Mouse (Mus musculus) lung, postnatal 0 days (tissue): ENCODE measurements around the gene Mphosph9. TPM values are rescaled to one million over a fixed set of nuclear protein-coding genes. Genes with fewer than 3 reads are reported as not detected.

Experiments
- ATAC-seq: fragments of 200-750 bp; cut with Nextera tagmentation; 2 replicates; pipeline ENCODE4 v1.8.0; 2017; ENCODE audit warnings: moderate library complexity
- DNase-seq: peaks from one replicate; pipeline ENCODE4 v3.0.0-alpha.2; 2016; ENCODE audit warnings: low spot score
- H3K27ac ChIP-seq: fragments of 300-500 bp; sonication (generic); 2 replicates; pipeline ENCODE4 v1.5.1; 2014; ENCODE audit warnings: antibody characterized with exemption, mild to moderate bottlenecking, low read length, mixed read lengths
- H3K27me3 ChIP-seq: fragments of 300-500 bp; sonication (generic); replicated peaks from 2 replicates; pipeline ENCODE4 v1.6.1; 2014; ENCODE audit warnings: low read length, mixed read lengths; ENCODE audit not compliant: insufficient read depth
- H3K36me3 ChIP-seq: fragments of 300-500 bp; sonication (generic); 2 replicates; pipeline ENCODE4 v1.6.1; 2014; ENCODE audit warnings: low read length, mixed read lengths; ENCODE audit not compliant: insufficient read depth
- H3K4me1 ChIP-seq: fragments of 300-500 bp; sonication (generic); 2 replicates; pipeline ENCODE4 v1.6.1; 2014; ENCODE audit warnings: antibody characterized with exemption, low read depth, low read length, mixed read lengths; ENCODE audit not compliant: insufficient read depth
- H3K4me2 ChIP-seq: fragments of 300-500 bp; sonication (generic); replicated peaks from 2 replicates; pipeline ENCODE4 v1.6.1; 2014; ENCODE audit warnings: low read depth, mild to moderate bottlenecking, low read length, moderate library complexity, mixed read lengths
- H3K4me3 ChIP-seq: fragments of 300-500 bp; sonication (generic); 2 replicates; pipeline ENCODE4 v1.5.1; 2014; ENCODE audit warnings: low read depth, low read length
- H3K9ac ChIP-seq: fragments of 300-500 bp; sonication (generic); replicated peaks from 2 replicates; pipeline ENCODE4 v1.6.1; 2014; ENCODE audit warnings: low read depth, mild to moderate bottlenecking
- H3K9me3 ChIP-seq: fragments of 300-500 bp; sonication (generic); 2 replicates; pipeline ENCODE4 v1.6.1; 2016; ENCODE audit warnings: low read length, mixed read lengths
- CTCF ChIP-seq: IDR thresholded peaks from 2 replicates; pipeline ENCODE4 v1.5.1; 2016; ENCODE audit warnings: antibody characterized with exemption, mild to moderate bottlenecking
- EP300 ChIP-seq: IDR thresholded peaks from 2 replicates; pipeline ENCODE4 v1.6.1; 2016; ENCODE audit warnings: antibody characterized with exemption, mild to moderate bottlenecking, control low read depth
- WGBS: fragments of 180-500 bp; shearing (Covaris S2); extraction: QIAGEN DNeasy Blood & Tissue Kit; methylation state at CpG from one replicate; pipeline ENCODE4 v1.1.7; 2014; 5-methylcytosine and 5-hydroxymethylcytosine counted together
- polyA plus RNA-seq: library from polyadenylated mRNA; unstranded; fragments of >200 nt; fragmentation: Nextera tagmentation; extraction: Ambion mirVana; gene quantifications from 2 replicates; pipeline ENCODE4 v1.2.1, GENCODE M21; 2015

Mphosph9 gene
- polyA plus RNA-seq, 1 experiment from 2014 or later: 3.4 TPM

GRCm38 (mm10) chr5:124353726-124354547 lies 26.2 kb upstream of the Mphosph9 start:
- WGBS: 4% methylated on average over 11 of the region's 132 CpGs
- Histone ChIP-seq H3K4me1 (peaks cover 20% of the 10 kb centered on the region), H3K9me3 (no peaks in the 10 kb centered on the region), H3K9ac (peak overlapping the region; percentile 94), H3K4me2 (peak overlapping the region; percentile 96), H3K36me3 (peaks cover 6% of the 10 kb centered on the region; the same call in 1 of the 2 replicates), H3K27ac (peak overlapping the region; percentile 96), H3K27me3 (no peaks in the 10 kb centered on the region), H3K4me3 (peak overlapping the region; percentile 97)
- no peak for TF ChIP-seq EP300
- TF ChIP-seq CTCF: peak; percentile 66
- ATAC-seq (peak; percentile 54), DNase-seq (peak; percentile 76)

DNA sequence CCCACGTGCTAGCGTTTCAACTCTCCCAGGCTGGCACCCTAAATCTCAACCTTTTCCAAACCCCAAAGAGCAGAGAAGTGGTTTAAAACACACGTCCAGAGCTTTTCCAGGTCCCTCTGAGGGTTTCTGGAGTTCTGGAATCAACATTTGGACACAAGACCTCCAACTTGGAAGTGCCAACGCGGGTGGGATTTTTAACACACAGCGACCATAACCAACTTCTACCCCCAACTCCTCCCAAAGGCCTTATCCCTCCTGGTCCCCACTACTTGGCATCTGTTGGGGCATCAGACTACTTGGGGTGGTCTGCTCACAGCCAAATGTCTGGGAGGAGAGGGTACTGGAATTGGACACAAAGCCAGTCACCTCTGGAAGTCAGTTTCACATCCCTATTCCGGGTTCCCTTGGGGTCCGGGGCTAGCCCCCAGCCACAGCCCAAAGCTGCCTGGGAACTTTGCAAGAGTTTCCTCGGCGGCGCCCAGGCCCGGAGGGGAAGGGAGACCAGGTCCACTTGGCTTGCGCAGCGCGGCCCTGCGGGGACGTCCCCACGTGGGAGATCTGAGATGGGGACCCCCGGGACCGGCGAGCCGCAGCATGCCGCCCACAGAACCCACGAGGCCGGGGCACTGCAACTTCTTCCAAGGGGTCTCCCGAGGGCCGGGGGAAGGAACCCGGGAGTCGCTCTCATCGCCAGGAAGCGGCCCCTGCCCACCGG lies 25.4 kb upstream of the Mphosph9 start:
- no peak for ATAC-seq
- H3K27me3 ChIP-seq: no peaks in the 10 kb centered on the region
- peaks cover 20% of the 10 kb centered on the region for H3K4me1 ChIP-seq
- under 1% methylated on average over 27 of the region's 32 CpGs for WGBS
- peak overlapping the region; percentile 94 for H3K9ac ChIP-seq
- H3K9me3 ChIP-seq: no peaks in the 10 kb centered on the region
- H3K27ac ChIP-seq: peak overlapping the region; percentile 96
- H3K4me3 ChIP-seq: peak overlapping the region; percentile 97
- H3K4me2 ChIP-seq: peak overlapping the region; percentile 96
- H3K36me3 ChIP-seq: peaks cover 7% of the 10 kb centered on the region; the same call in 1 of the 2 replicates
- TF ChIP-seq CTCF (no peak), EP300 (no peak)
- DNase-seq: peak; percentile 29

- ATAC-seq (peak; percentile 79), DNase-seq (peak; percentile 94)
- H3K9me3 ChIP-seq: no peaks in the 10 kb centered on the region
- TF ChIP-seq CTCF: peak; percentile 35
- no peak for TF ChIP-seq EP300
- H3K27me3 ChIP-seq: no peaks in the 10 kb centered on the region
- H3K4me2 ChIP-seq: peak overlapping the region; percentile 96
- H3K27ac ChIP-seq: peak overlapping the region; percentile 96
- WGBS: 1% methylated on average over 24 of the region's 30 CpGs
- H3K9ac ChIP-seq: peak overlapping the region; percentile 94; the same call in 1 of the 2 replicates
- H3K4me1 ChIP-seq: peaks cover 20% of the 10 kb centered on the region
- peaks cover 10% of the 10 kb centered on the region; the same call in 1 of the 2 replicates for H3K36me3 ChIP-seq
- peak overlapping the region; percentile 97 for H3K4me3 ChIP-seq
Measured at GRCm38 (mm10) chr5:124352141-124352920, 24.6 kb upstream of the Mphosph9 start.

- H3K27ac ChIP-seq: peak overlapping the region; percentile 96
- 0 out of 2 replicates have a peak overlapping the region, but pooled peaks have one; percentile 97 for H3K4me3 ChIP-seq
- peak; percentile 21 for DNase-seq
- H3K9ac ChIP-seq: no peak overlapping the region
- H3K9me3 ChIP-seq: no peaks in the 10 kb centered on the region
- H3K4me1 ChIP-seq: peaks cover 20% of the 10 kb centered on the region
- ATAC-seq: no peak
- TF ChIP-seq EP300 (no peak), CTCF (no peak)
- 41% methylated on average over 3 of the region's 3 CpGs for WGBS
- no peaks in the 10 kb centered on the region for H3K27me3 ChIP-seq
- H3K36me3 ChIP-seq: peaks cover 13% of the 10 kb centered on the region; the same call in 1 of the 2 replicates
- peak overlapping the region; percentile 96 for H3K4me2 ChIP-seq
Measured at GRCm38 (mm10) chr5:124351604-124352003, 23.8 kb upstream of the Mphosph9 start.

GRCm38 (mm10) chr5:124351111-124351560 lies 23.4 kb upstream of the Mphosph9 start:
- Histone ChIP-seq H3K36me3 (peaks cover 18% of the 10 kb centered on the region; the same call in 1 of the 2 replicates), H3K9ac (no peak overlapping the region), H3K4me1 (peaks cover 20% of the 10 kb centered on the region), H3K4me3 (no peak overlapping the region), H3K27ac (peak overlapping the region; percentile 96), H3K9me3 (no peaks in the 10 kb centered on the region), H3K4me2 (peak overlapping the region; percentile 96; the same call in 1 of the 2 replicates), H3K27me3 (no peaks in the 10 kb centered on the region)
- TF ChIP-seq EP300 (no peak), CTCF (no peak)
- ATAC-seq (peak; percentile 27), DNase-seq (peak; percentile 86)
- WGBS: 11% methylated on average over 7 of the region's 7 CpGs
